Mouse (Mus musculus) forebrain, embryonic 13.5 days (tissue): ENCODE results near the gene Mtcl1. TPM values are rescaled to one million over a fixed set of nuclear protein-coding genes. Genes with fewer than 3 reads are reported as not detected.

Source experiments
- ATAC-seq: fragments of 200-750 bp; cut with Nextera tagmentation; 2 replicates; pipeline ENCODE4 v1.8.0; 2017
- H3K27ac ChIP-seq: fragments of 300-500 bp; sonication (generic); 2 replicates; pipeline ENCODE4 v1.5.1; 2015; ENCODE audit warnings: inconsistent platforms, mild to moderate bottlenecking, moderate library complexity
- H3K27me3 ChIP-seq: fragments of 300-500 bp; sonication (generic); 2 replicates; pipeline ENCODE4 v1.6.1; 2015; ENCODE audit warnings: mild to moderate bottlenecking, inconsistent platforms
- H3K36me3 ChIP-seq: fragments of 300-500 bp; sonication (generic); 2 replicates; pipeline ENCODE4 v1.6.1; 2015; ENCODE audit warnings: mild to moderate bottlenecking, inconsistent platforms; ENCODE audit not compliant: poor library complexity, severe bottlenecking
- H3K4me1 ChIP-seq: fragments of 300-500 bp; sonication (generic); 2 replicates; pipeline ENCODE4 v1.6.1; 2015; ENCODE audit warnings: inconsistent platforms
- H3K4me2 ChIP-seq: fragments of 300-500 bp; sonication (generic); 2 replicates; pipeline ENCODE4 v1.6.1; 2015; ENCODE audit warnings: inconsistent platforms, mild to moderate bottlenecking, moderate library complexity
- H3K4me3 ChIP-seq: fragments of 300-500 bp; sonication (generic); 2 replicates; pipeline ENCODE4 v1.5.1; 2015; ENCODE audit warnings: mild to moderate bottlenecking, inconsistent platforms
- H3K9ac ChIP-seq: fragments of 300-500 bp; sonication (generic); 2 replicates; pipeline ENCODE4 v1.6.1; 2015; ENCODE audit warnings: mild to moderate bottlenecking, inconsistent platforms
- H3K9me3 ChIP-seq: fragments of 300-500 bp; sonication (generic); replicated peaks from 2 replicates; pipeline ENCODE4 v1.6.1; 2016; ENCODE audit warnings: inconsistent platforms
- WGBS: fragments of 180-500 bp; shearing (Covaris S2); methylation state at CpG from one replicate; pipeline ENCODE4 v1.1.7; 2015; 5-methylcytosine and 5-hydroxymethylcytosine counted together
- polyA plus RNA-seq: library from polyadenylated mRNA; unstranded; fragments of >200 nt; fragmentation: Nextera tagmentation; extraction: Ambion mirVana; gene quantifications from 2 replicates; pipeline ENCODE4 v1.2.1, GENCODE M21; 2015

Gene Mtcl1
- polyA plus RNA-seq, 1 experiment from 2014 or later: 33.9 TPM

GRCm38 (mm10) chr17:66369777-66370176 is 79.8 kb downstream of the Mtcl1 start:
- Histone ChIP-seq H3K27ac (no peak overlapping the region), H3K9me3 (no peaks in the 10 kb centered on the region), H3K4me2 (no peak overlapping the region), H3K4me1 (peaks cover 13% of the 10 kb centered on the region), H3K27me3 (no peaks in the 10 kb centered on the region), H3K9ac (no peak overlapping the region), H3K4me3 (no peak overlapping the region), H3K36me3 (peaks cover 34% of the 10 kb centered on the region)
- WGBS: 68% methylated on average over 6 of the region's 6 CpGs
- ATAC-seq: no peak

- peaks cover 45% of the 10 kb centered on the region for H3K36me3 ChIP-seq
- H3K27me3 ChIP-seq: no peaks in the 10 kb centered on the region
- no peak overlapping the region for H3K27ac ChIP-seq
- H3K4me2 ChIP-seq: no peak overlapping the region
- peaks cover 9% of the 10 kb centered on the region for H3K4me1 ChIP-seq
- 89% methylated on average over 11 of the region's 11 CpGs for WGBS
- H3K4me3 ChIP-seq: no peak overlapping the region
- no peak for ATAC-seq
- no peak overlapping the region for H3K9ac ChIP-seq
- H3K9me3 ChIP-seq: no peaks in the 10 kb centered on the region
Measured at GRCm38 (mm10) chr17:66368127-66368526, 81.4 kb downstream of the Mtcl1 start.

DNA sequence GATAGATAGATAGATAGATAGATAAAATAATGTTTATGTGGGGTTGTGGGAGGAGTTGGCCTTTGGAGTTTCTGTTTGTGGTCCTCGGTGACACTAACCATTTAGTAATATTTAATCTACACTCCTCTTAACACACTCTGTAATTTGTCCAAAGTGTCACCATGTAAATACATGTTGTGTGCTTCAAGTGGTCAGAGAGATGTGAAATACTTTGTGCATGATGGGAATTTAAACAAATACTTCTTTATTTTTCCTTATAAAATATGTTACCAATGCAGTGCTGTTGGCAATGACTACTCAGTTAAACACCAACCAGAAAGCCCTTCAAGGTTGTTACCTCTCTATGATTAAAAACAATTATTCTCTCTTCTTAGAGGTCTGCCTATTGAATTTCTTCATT is 83.9 kb downstream of the Mtcl1 start:
- Histone ChIP-seq H3K27ac (no peak overlapping the region), H3K9ac (no peak overlapping the region), H3K27me3 (no peaks in the 10 kb centered on the region), H3K36me3 (peaks cover 37% of the 10 kb centered on the region), H3K4me2 (no peak overlapping the region), H3K9me3 (no peaks in the 10 kb centered on the region), H3K4me1 (peaks cover 9% of the 10 kb centered on the region), H3K4me3 (no peak overlapping the region)
- WGBS: 90% methylated on average over 1 of the region's 1 CpGs
- no peak for ATAC-seq

DNA sequence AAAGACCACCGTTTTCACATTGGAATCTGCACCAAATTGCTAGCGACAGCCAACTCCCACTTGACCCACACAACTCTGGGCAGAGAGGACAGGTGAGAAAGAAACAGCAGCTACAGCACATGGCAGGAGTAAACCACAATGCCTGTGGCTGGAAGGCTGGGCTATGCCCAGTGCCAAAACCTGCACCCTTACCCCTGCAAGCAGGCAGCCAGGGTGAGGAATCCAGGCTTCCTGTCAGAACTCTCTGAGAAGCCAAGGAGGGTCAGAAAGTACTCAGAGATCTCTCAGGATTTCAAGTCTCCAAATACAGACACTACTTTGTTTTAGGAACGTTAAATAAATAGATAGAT is 84.3 kb downstream of the Mtcl1 start:
- no peak overlapping the region for H3K27ac ChIP-seq
- ATAC-seq: no peak
- H3K4me3 ChIP-seq: no peak overlapping the region
- H3K9me3 ChIP-seq: no peaks in the 10 kb centered on the region
- no peaks in the 10 kb centered on the region for H3K27me3 ChIP-seq
- no peak overlapping the region for H3K4me2 ChIP-seq
- 94% methylated on average over 3 of the region's 3 CpGs for WGBS
- peaks cover 9% of the 10 kb centered on the region for H3K4me1 ChIP-seq
- no peak overlapping the region for H3K9ac ChIP-seq
- peaks cover 37% of the 10 kb centered on the region for H3K36me3 ChIP-seq

GRCm38 (mm10) chr17:66364525-66365292 is 84.8 kb downstream of the Mtcl1 start:
- no peak overlapping the region for H3K4me2 ChIP-seq
- H3K4me1 ChIP-seq: peaks cover 9% of the 10 kb centered on the region
- WGBS: 88% methylated on average over 26 of the region's 26 CpGs
- H3K9ac ChIP-seq: no peak overlapping the region
- H3K9me3 ChIP-seq: no peaks in the 10 kb centered on the region
- H3K4me3 ChIP-seq: no peak overlapping the region
- no peak for ATAC-seq
- peaks cover 37% of the 10 kb centered on the region for H3K36me3 ChIP-seq
- H3K27me3 ChIP-seq: no peaks in the 10 kb centered on the region
- H3K27ac ChIP-seq: no peak overlapping the region

- Histone ChIP-seq H3K9me3 (no peaks in the 10 kb centered on the region), H3K4me3 (no peak overlapping the region), H3K27ac (no peak overlapping the region), H3K9ac (no peak overlapping the region), H3K36me3 (peaks cover 41% of the 10 kb centered on the region), H3K4me2 (no peak overlapping the region), H3K27me3 (no peaks in the 10 kb centered on the region), H3K4me1 (peaks cover 9% of the 10 kb centered on the region)
- 94% methylated on average over 36 of the region's 36 CpGs for WGBS
- ATAC-seq: no peak
Measured at GRCm38 (mm10) chr17:66363852-66364524, 85.6 kb downstream of the Mtcl1 start.

DNA sequence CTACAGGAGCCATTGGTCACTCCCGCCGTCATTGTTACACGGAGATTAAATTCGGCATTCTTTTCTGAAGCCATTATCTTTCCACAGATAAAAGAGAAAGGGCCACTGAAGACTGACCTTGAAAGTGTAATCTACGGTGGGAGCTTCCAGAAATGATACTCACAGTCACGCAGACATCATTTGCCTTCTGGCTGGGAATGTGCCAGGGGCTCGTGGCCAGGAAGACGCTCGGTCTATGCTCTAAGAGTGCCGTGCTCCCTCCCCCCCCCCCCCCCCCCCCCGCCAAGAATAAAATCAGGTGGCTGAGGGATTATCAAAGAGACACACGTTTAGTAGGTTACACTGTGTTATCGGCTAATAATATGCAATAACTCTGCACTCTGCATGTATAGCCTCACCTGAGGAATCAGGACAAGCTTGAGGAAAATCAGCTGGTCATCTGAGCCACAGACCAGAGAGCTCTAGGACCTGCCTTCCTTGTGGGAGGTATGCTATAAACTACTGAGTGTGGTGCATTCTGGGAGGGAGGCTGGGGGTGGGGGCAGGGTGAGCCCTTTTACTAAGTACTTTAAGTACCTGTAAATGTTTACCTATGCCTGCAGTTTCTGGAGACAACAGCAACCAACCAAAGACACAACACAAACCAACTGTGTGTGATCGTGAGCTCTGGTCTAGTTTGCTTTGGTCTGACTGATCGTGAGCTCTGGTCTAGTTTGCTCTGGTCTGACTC is 87.1 kb downstream of the Mtcl1 start:
- Histone ChIP-seq H3K4me3 (no peak overlapping the region), H3K9ac (no peak overlapping the region), H3K36me3 (peaks cover 39% of the 10 kb centered on the region), H3K27ac (no peak overlapping the region), H3K9me3 (no peaks in the 10 kb centered on the region), H3K27me3 (no peaks in the 10 kb centered on the region), H3K4me2 (no peak overlapping the region), H3K4me1 (peaks cover 15% of the 10 kb centered on the region)
- ATAC-seq: no peak
- 70% methylated on average over 14 of the region's 15 CpGs for WGBS

DNA sequence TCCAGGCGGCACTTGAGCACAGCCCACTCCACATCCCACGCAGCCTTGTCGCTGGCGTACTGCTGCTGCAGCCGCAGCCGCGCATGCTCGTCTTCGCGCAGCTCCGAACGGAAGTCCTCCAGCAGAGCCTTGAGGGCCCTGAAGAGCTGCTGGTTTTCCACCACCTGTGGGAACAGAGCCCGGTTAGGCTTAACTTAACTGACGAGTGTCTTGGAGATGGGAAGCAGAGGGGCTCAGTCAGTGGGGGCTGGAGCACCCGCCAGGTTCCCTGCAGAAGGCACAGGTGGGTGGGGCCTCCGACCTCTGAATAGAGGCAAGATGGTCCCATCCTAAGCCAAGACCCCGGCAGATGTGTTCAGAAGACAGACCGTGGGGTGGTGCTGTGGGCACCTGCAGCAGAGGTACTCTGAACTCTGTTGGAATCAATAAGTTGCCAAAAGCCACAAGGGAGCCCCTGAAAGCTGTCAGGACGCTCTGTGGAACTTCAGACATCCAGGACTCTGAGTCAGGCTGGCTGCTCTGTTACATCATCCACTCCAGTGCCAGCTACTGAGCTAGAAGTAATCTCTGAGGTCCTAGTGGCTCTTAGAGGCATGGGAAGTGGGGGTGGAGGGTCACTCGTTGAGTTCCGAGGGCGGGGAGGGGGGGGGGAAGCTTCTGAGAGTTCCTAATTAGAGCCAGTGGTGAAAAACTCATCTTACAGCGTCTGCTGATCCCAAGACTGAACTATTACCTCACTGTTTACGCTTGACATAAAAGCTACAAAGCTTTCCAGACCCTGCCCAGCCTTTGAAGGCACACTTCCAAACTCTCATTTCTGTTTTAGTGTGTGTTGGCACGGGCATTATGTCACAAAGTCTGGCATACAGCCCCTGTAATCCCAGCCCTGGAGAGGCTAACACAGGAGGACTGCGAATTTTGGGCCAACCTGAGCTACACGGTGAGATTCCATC is 91.2 kb downstream of the Mtcl1 start:
- Histone ChIP-seq H3K4me2 (no peak overlapping the region), H3K9me3 (no peaks in the 10 kb centered on the region), H3K4me3 (no peak overlapping the region), H3K36me3 (peaks cover 35% of the 10 kb centered on the region), H3K9ac (no peak overlapping the region), H3K27me3 (no peaks in the 10 kb centered on the region), H3K27ac (peak overlapping the region; percentile 59; the same call in 1 of the 2 replicates), H3K4me1 (peaks cover 13% of the 10 kb centered on the region)
- peak; percentile 85 for ATAC-seq
- 63% methylated on average over 27 of the region's 27 CpGs for WGBS

- peaks cover 13% of the 10 kb centered on the region for H3K4me1 ChIP-seq
- H3K27me3 ChIP-seq: no peaks in the 10 kb centered on the region
- H3K9me3 ChIP-seq: no peaks in the 10 kb centered on the region
- no peak overlapping the region for H3K4me3 ChIP-seq
- WGBS: 60% methylated on average over 9 of the region's 9 CpGs
- no peak overlapping the region for H3K9ac ChIP-seq
- no peak for ATAC-seq
- peaks cover 41% of the 10 kb centered on the region for H3K36me3 ChIP-seq
- H3K27ac ChIP-seq: peak overlapping the region; percentile 59; the same call in 1 of the 2 replicates
- no peak overlapping the region for H3K4me2 ChIP-seq
Measured at GRCm38 (mm10) chr17:66357171-66358025, 92.2 kb downstream of the Mtcl1 start.

GRCm38 (mm10) chr17:66353907-66354306 is 95.6 kb downstream of the Mtcl1 start:
- WGBS: 92% methylated on average over 13 of the region's 14 CpGs

More at GRCm38 (mm10) chr17:66353907-66354306, 95.6 kb downstream of the Mtcl1 start:
- H3K4me1 ChIP-seq: peaks cover 17% of the 10 kb centered on the region
- no peak overlapping the region for H3K27ac ChIP-seq
- H3K9me3 ChIP-seq: no peaks in the 10 kb centered on the region
- ATAC-seq: no peak
- no peak overlapping the region for H3K9ac ChIP-seq
- no peaks in the 10 kb centered on the region for H3K27me3 ChIP-seq
- peaks cover 52% of the 10 kb centered on the region for H3K36me3 ChIP-seq
- no peak overlapping the region for H3K4me3 ChIP-seq
- H3K4me2 ChIP-seq: no peak overlapping the region
